28 mouse cellular contexts compared by ENCODE assay signal in the genomic region with DNA sequence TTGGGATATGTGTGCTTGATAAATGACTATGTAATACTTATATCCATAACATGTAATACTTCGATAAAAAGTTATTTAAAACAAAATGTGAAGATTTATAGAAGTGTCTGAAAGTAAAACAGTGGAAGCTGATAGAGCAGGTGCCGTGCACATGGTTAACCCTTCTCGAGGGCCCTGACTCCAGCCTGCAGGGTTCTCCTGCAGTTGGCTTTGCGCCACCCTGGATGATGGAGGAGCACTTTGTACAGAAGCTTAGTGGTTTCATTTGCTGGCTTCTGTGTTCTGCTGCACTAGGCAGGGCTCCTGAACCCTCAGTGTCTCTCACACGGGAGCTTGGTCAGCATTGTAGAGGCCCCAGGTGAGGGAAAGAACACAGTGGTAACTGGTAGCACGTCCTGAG. TPM values are rescaled to one million over a fixed set of nuclear protein-coding genes. Genes with fewer than 3 reads are reported as not detected.
DNase-seq lines count a peak whose midpoint lies in the region; ATAC-seq lines count a peak whose summit lies in the region.
"Had no signal": no experiment of that assay in that cellular context is flagged by ENCODE, and none has a peak within 500 bp of the region (broad histone marks: within the 10 kb centered on the region; RNA-seq: fewer than 3 reads in every experiment).

No protein-coding gene starts in this region.

- H3K9me3 ChIP-seq in forebrain, embryonic 12.5 days: no peaks in the 10 kb centered on the region
- H3K9me3 ChIP-seq in forebrain, embryonic 11.5 days (ENCODE audit: control insufficient read depth, low read length): no peaks in the 10 kb centered on the region
- no peaks in the 10 kb centered on the region for H3K9me3 ChIP-seq in hindbrain, embryonic 15.5 days
- H3K9me3 ChIP-seq in hindbrain, embryonic 10.5 days: no peaks in the 10 kb centered on the region
- H3K9me3 ChIP-seq in forebrain, embryonic 15.5 days: no peaks in the 10 kb centered on the region
- H3K9me3 ChIP-seq in neural tube, embryonic 15.5 days (replicated peaks): no peaks in the 10 kb centered on the region
- H3K9me3 ChIP-seq: embryonic facial prominence, embryonic 13.5 days; heart, embryonic 13.5 days; intestine, embryonic 15.5 days; limb, embryonic 12.5 days; liver, embryonic 15.5 days had no signal

- H3K4me2 ChIP-seq in forebrain, embryonic 12.5 days: no peak overlapping the region
- no peak overlapping the region for H3K4me2 ChIP-seq in forebrain, embryonic 11.5 days (ENCODE audit: low read depth, low read length, severe bottlenecking)
- H3K4me2 ChIP-seq in hindbrain, embryonic 15.5 days: no peak overlapping the region
- H3K4me2 ChIP-seq in forebrain, embryonic 15.5 days (replicated peaks): no peak overlapping the region
- no peak overlapping the region for H3K4me2 ChIP-seq in neural tube, embryonic 15.5 days
- H3K4me2 ChIP-seq: embryonic facial prominence, embryonic 13.5 days; heart, embryonic 13.5 days; intestine, embryonic 15.5 days; limb, embryonic 12.5 days; liver, embryonic 15.5 days; lung, embryonic 14.5 days had no signal

- WGBS in forebrain, embryonic 12.5 days: 86% methylated on average over 6 of the region's 6 CpGs
- WGBS in forebrain, embryonic 11.5 days: 93% methylated on average over 6 of the region's 6 CpGs
- 68% methylated on average over 6 of the region's 6 CpGs for WGBS in hindbrain, embryonic 15.5 days
- 91% methylated on average over 6 of the region's 6 CpGs for WGBS in hindbrain, embryonic 10.5 days
- WGBS in forebrain, embryonic 15.5 days: 70% methylated on average over 6 of the region's 6 CpGs
- 74% methylated on average over 6 of the region's 6 CpGs for WGBS in neural tube, embryonic 15.5 days

- no peak for ATAC-seq in forebrain, embryonic 12.5 days (ENCODE audit: low FRiP score)
- ATAC-seq in forebrain, embryonic 11.5 days (replicated peaks; ENCODE audit: low FRiP score): no peak
- ATAC-seq in hindbrain, embryonic 15.5 days (ENCODE audit: low FRiP score, low read depth): no peak
- ATAC-seq in forebrain, embryonic 15.5 days (replicated peaks): no peak
- no peak for ATAC-seq in neural tube, embryonic 15.5 days (ENCODE audit: low FRiP score)
- no peak for ATAC-seq in erythroblast, adult 5-6 weeks (replicated peaks; ENCODE audit: low FRiP score, poor library complexity, severe bottlenecking)
- ATAC-seq: intestine, embryonic 15.5 days; Patski had no signal

- no peak for DNase-seq in forebrain, embryonic 11.5 days (ENCODE audit: low spot score)
- no peak for DNase-seq in hindbrain, embryonic 10.5 days (ENCODE audit: low spot score)
- DNase-seq: adrenal gland, postnatal 14 days; cerebellum, adult 11 months; cerebellum, adult 9-11 months; gastrocnemius, postnatal 25 days; heart, adult 2 months; heart, postnatal 10 days; kidney, adult 8-10 months; kidney, postnatal 4 days; lung, embryonic 14.5 days; lung, postnatal 14 days; midbrain, embryonic 14.5 days; thymus, adult 2 months; thymus, postnatal 36 days had no signal

- H3K27me3 ChIP-seq in forebrain, embryonic 12.5 days: no peaks in the 10 kb centered on the region
- H3K27me3 ChIP-seq in forebrain, embryonic 11.5 days (ENCODE audit: control insufficient read depth, insufficient read depth, low read length): no peaks in the 10 kb centered on the region
- no peaks in the 10 kb centered on the region for H3K27me3 ChIP-seq in hindbrain, embryonic 15.5 days
- no peaks in the 10 kb centered on the region for H3K27me3 ChIP-seq in hindbrain, embryonic 10.5 days (ENCODE audit: insufficient read depth, poor library complexity, severe bottlenecking)
- H3K27me3 ChIP-seq in forebrain, embryonic 15.5 days: no peaks in the 10 kb centered on the region
- no peaks in the 10 kb centered on the region for H3K27me3 ChIP-seq in neural tube, embryonic 15.5 days (replicated peaks)
- H3K27me3 ChIP-seq: embryonic facial prominence, embryonic 13.5 days; heart, embryonic 13.5 days; intestine, embryonic 15.5 days; limb, embryonic 12.5 days; liver, embryonic 15.5 days; Patski had no signal

- no peak overlapping the region for H3K9ac ChIP-seq in forebrain, embryonic 12.5 days
- H3K9ac ChIP-seq in forebrain, embryonic 11.5 days (ENCODE audit: low read length): no peak overlapping the region
- H3K9ac ChIP-seq in hindbrain, embryonic 15.5 days: no peak overlapping the region
- H3K9ac ChIP-seq in forebrain, embryonic 15.5 days (replicated peaks): no peak overlapping the region
- H3K9ac ChIP-seq in neural tube, embryonic 15.5 days (replicated peaks): no peak overlapping the region
- H3K9ac ChIP-seq: embryonic facial prominence, embryonic 13.5 days; heart, embryonic 13.5 days; intestine, embryonic 15.5 days; limb, embryonic 12.5 days; liver, embryonic 15.5 days; lung, embryonic 14.5 days had no signal

- H3K4me1 ChIP-seq in forebrain, embryonic 12.5 days: peaks cover 25% of the 10 kb centered on the region; the same call in 1 of the 2 replicates
- peaks cover 2% of the 10 kb centered on the region; the same call in 1 of the 2 replicates for H3K4me1 ChIP-seq in forebrain, embryonic 11.5 days (replicated peaks; ENCODE audit: control insufficient read depth, insufficient read depth, low read length)
- peaks cover 21% of the 10 kb centered on the region for H3K4me1 ChIP-seq in hindbrain, embryonic 15.5 days (replicated peaks)
- peaks cover 15% of the 10 kb centered on the region; the same call in 1 of the 2 replicates for H3K4me1 ChIP-seq in hindbrain, embryonic 10.5 days (replicated peaks)
- peaks cover 23% of the 10 kb centered on the region for H3K4me1 ChIP-seq in forebrain, embryonic 15.5 days
- H3K4me1 ChIP-seq in neural tube, embryonic 15.5 days: peaks cover 19% of the 10 kb centered on the region
- H3K4me1 ChIP-seq: intestine, embryonic 15.5 days; limb, embryonic 12.5 days had no signal

- H3K27ac ChIP-seq in forebrain, embryonic 12.5 days: peak overlapping the region; percentile 72
- H3K27ac ChIP-seq in forebrain, embryonic 11.5 days (ENCODE audit: low read depth, low read length): no peak overlapping the region
- H3K27ac ChIP-seq in hindbrain, embryonic 15.5 days (replicated peaks): peak overlapping the region; percentile 49
- H3K27ac ChIP-seq in hindbrain, embryonic 10.5 days: no peak overlapping the region
- peak overlapping the region; percentile 73 for H3K27ac ChIP-seq in forebrain, embryonic 15.5 days (replicated peaks)
- H3K27ac ChIP-seq in neural tube, embryonic 15.5 days (replicated peaks): peak overlapping the region; percentile 52; the same call in 1 of the 2 replicates
- H3K27ac ChIP-seq: embryonic facial prominence, embryonic 13.5 days; heart, adult 2 months; intestine, embryonic 15.5 days; kidney, postnatal 0 days; limb, embryonic 12.5 days; liver, embryonic 15.5 days had no signal

- no peaks in the 10 kb centered on the region for H3K36me3 ChIP-seq in forebrain, embryonic 12.5 days (replicated peaks)
- H3K36me3 ChIP-seq in forebrain, embryonic 11.5 days (ENCODE audit: control insufficient read depth, insufficient read depth, low read length): no peaks in the 10 kb centered on the region
- H3K36me3 ChIP-seq in hindbrain, embryonic 15.5 days: no peaks in the 10 kb centered on the region
- no peaks in the 10 kb centered on the region for H3K36me3 ChIP-seq in hindbrain, embryonic 10.5 days
- no peaks in the 10 kb centered on the region for H3K36me3 ChIP-seq in forebrain, embryonic 15.5 days
- H3K36me3 ChIP-seq in neural tube, embryonic 15.5 days: no peaks in the 10 kb centered on the region
- H3K36me3 ChIP-seq: embryonic facial prominence, embryonic 13.5 days; heart, embryonic 13.5 days; intestine, embryonic 15.5 days; limb, embryonic 12.5 days; liver, embryonic 15.5 days had no signal

- H3K4me3 ChIP-seq in forebrain, embryonic 12.5 days (replicated peaks): no peak overlapping the region
- no peak overlapping the region for H3K4me3 ChIP-seq in forebrain, embryonic 11.5 days (ENCODE audit: low read depth, low read length)
- no peak overlapping the region for H3K4me3 ChIP-seq in hindbrain, embryonic 15.5 days
- no peak overlapping the region for H3K4me3 ChIP-seq in hindbrain, embryonic 10.5 days
- no peak overlapping the region for H3K4me3 ChIP-seq in forebrain, embryonic 15.5 days
- no peak overlapping the region for H3K4me3 ChIP-seq in neural tube, embryonic 15.5 days (replicated peaks)
- H3K4me3 ChIP-seq: embryonic facial prominence, embryonic 13.5 days; erythroblast, embryonic 14.5 days; heart, adult 2 months; heart, embryonic 13.5 days; intestine, embryonic 15.5 days; limb, embryonic 12.5 days; liver, embryonic 15.5 days had no signal

RNA-seq across cellular contexts. Expression of a gene that starts 4.3 kb away (rescaled TPM):
- polyA plus RNA-seq in forebrain, embryonic 12.5 days (2016; fragmentation: Nextera tagmentation; extraction: Ambion mirVana): 2.4 and 3.0 TPM in 2 replicates
- polyA plus RNA-seq in forebrain, embryonic 11.5 days (2014; fragmentation: Nextera tagmentation; extraction: Ambion mirVana): 3.0 and 7.0 TPM in 2 replicates
- polyA plus RNA-seq in hindbrain, embryonic 15.5 days (2015; fragmentation: Nextera tagmentation; extraction: Ambion mirVana): 1.9 and 4.9 TPM in 2 replicates
- polyA plus RNA-seq in hindbrain, embryonic 10.5 days (2016; fragmentation: Nextera tagmentation; extraction: Ambion mirVana): 3.7 and 3.8 TPM in 2 replicates
- 0.59 and 4.8 TPM in 2 replicates for polyA plus RNA-seq in forebrain, embryonic 15.5 days (2015; fragmentation: Nextera tagmentation; extraction: Ambion mirVana)
- 2.4 and 4.2 TPM in 2 replicates for polyA plus RNA-seq in neural tube, embryonic 15.5 days (2015; fragmentation: Nextera tagmentation; extraction: Ambion mirVana)
- total RNA-seq in erythroblast, adult 5-6 weeks (2015; ENCODE audit: low replicate concordance): 13.2 and 21.1 TPM in 2 replicates
- total RNA-seq in erythroblast, adult 5-6 weeks (2017; ENCODE audit: low replicate concordance): 4.6 and 5.9 TPM in 2 replicates
- polyA plus RNA-seq: midbrain, embryonic 14.5 days had no signal

Comparison
In these comparisons a context has a peak if more than half of its experiments do, and no peak if none do; other contexts are left out.
1. H3K27ac ChIP-seq: peak in forebrain, embryonic 12.5 days (single experiment), hindbrain, embryonic 15.5 days (single experiment), forebrain, embryonic 15.5 days (single experiment) and neural tube, embryonic 15.5 days (single experiment); none in forebrain, embryonic 11.5 days (single experiment) and hindbrain, embryonic 10.5 days (single experiment).